Mouse (Mus musculus): ENCODE measurements at regions not wholly inside any gene's neighbourhood (a gene's known extent, or its start where the extent isn't known, plus 50 kb on each side); places are given as distances from the start of the nearest gene placed in this dataset.

DNA sequence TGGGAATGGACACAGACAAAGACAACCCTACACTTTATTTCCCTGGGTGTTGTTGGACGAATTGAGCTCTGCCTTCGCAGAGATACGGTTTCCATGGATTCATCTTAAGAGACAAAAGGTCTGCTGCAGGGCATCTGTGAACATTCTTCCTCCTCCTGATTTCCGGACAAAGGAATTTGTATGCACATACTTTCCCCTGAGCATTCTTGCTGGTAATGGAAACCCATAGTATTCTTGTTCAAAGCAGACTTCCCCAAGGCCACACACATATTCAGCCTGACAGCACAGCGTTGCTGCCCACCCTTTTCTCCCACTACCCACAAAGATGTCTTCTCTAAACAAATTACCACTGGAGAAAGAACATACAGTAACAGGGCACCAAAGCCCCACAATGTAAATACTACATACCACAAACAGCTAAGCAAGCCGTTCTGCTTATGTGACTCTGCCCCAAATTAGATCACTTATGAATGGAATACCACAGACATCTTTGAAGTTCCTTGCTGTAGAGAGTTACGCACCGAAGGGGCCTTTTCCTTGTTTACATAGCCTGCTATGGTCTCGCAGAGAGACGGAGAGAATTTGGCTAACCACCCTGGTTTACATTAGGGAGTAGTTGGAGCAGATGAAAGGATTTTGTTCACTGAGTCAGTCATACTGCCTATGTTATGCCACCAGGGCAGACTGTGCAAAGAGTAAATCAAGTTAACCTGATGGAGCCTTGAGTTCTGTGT, 96.0 kb upstream of the Tas2r134 start:
- 54% methylated on average over 10 of the region's 10 CpGs for WGBS
- Histone ChIP-seq H3K4me1 (ENCODE audit: control insufficient read depth, insufficient read depth, low read length) (peaks cover 5% of the 10 kb centered on the region; the same call in 1 of the 2 replicates), H3K4me3 (ENCODE audit: low read length) (no peak overlapping the region), H3K27me3 (ENCODE audit: control insufficient read depth, insufficient read depth, low read length) (no peaks in the 10 kb centered on the region), H3K27ac (ENCODE audit: low read depth, low read length) (no peak overlapping the region), H3K36me3 (ENCODE audit: control insufficient read depth, insufficient read depth, low read length) (no peaks in the 10 kb centered on the region), H3K9me3 (ENCODE audit: control insufficient read depth, low read length) (no peaks in the 10 kb centered on the region), H3K4me2 (replicated peaks; ENCODE audit: low read depth, low read length) (no peak overlapping the region), H3K9ac (ENCODE audit: low read depth, low read length) (no peak overlapping the region)
- no peak; the same call in 1 of the 2 replicates for ATAC-seq (ENCODE audit: low FRiP score, low TSS enrichment)

DNA sequence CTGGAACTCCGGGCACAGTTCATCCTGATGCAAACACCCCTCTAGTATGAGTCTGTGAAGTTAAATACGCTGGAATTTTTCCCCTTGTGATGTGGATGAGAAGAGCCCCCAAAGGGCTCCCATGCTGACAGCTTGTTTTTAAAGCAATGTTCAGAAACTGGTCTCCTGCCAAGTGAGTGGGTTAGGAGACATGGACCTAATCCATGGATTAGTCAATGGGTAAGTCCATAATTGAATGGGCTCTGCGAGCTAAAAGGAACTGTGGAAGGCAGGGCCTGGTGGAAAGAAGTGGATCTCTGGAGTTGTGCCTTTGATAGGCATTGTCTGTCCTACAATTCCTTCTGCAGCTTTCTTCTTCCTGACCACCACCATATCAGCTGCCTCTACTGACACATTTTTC, 104.5 kb upstream of the Tas2r134 start:
- 87% methylated on average over 3 of the region's 3 CpGs for WGBS

DNA sequence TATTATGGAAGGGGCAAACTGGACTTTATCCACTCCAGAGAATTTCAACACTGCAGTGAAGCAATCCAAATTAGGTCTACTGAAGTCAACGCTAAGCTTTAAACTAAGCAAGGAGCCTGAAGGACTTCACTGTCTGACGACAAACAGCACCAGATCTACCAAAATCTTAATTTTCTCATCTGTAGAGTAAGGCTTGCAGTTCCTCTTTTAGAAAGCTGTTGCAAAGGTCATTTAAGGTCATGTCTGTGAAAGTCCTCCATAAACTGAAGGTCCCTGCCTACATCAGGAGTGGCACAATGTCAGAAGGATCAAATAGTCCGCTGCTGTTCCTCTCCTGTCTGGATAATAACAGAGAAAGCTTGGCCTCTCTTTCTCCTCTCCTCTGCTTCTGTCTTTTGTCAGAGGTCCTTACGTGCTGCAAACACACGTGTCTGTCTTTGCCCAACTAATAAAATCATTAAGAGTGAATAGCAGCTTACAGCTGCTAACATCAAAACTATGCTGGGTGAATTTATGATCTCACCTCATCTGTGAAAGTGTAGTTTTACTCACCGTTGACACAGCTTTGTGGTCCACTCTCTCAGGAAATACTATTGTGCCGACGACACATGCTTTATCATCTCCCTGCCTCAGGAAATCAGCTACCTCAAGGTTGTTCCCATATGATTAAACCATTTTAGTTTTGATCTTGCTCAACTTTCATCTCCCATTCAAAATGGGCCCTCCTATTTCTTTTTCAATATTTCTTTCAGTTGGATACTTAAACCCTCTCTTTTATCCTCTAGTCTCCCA, 117.9 kb upstream of the Tas2r134 start:
- Histone ChIP-seq H3K27me3 (ENCODE audit: control insufficient read depth, insufficient read depth, low read length) (no peaks in the 10 kb centered on the region), H3K4me3 (ENCODE audit: low read length) (no peak overlapping the region), H3K4me2 (replicated peaks; ENCODE audit: low read depth, low read length) (no peak overlapping the region), H3K9me3 (ENCODE audit: control insufficient read depth, low read length) (no peaks in the 10 kb centered on the region), H3K27ac (ENCODE audit: low read depth, low read length) (no peak overlapping the region), H3K9ac (ENCODE audit: low read depth, low read length) (no peak overlapping the region), H3K4me1 (ENCODE audit: control insufficient read depth, insufficient read depth, low read length) (no peaks in the 10 kb centered on the region), H3K36me3 (ENCODE audit: control insufficient read depth, insufficient read depth, low read length) (no peaks in the 10 kb centered on the region)
- ATAC-seq (ENCODE audit: low FRiP score, low TSS enrichment), result no peak
- WGBS, result 52% methylated on average over 8 of the region's 8 CpGs

More for the DNA sequence above, 104.5 kb upstream of the Tas2r134 start:
- Histone ChIP-seq H3K27ac (ENCODE audit: low read depth, low read length) (no peak overlapping the region), H3K4me1 (ENCODE audit: control insufficient read depth, insufficient read depth, low read length) (no peaks in the 10 kb centered on the region), H3K4me2 (replicated peaks; ENCODE audit: low read depth, low read length) (no peak overlapping the region), H3K4me3 (ENCODE audit: low read length) (no peak overlapping the region), H3K36me3 (ENCODE audit: control insufficient read depth, insufficient read depth, low read length) (no peaks in the 10 kb centered on the region), H3K9me3 (ENCODE audit: control insufficient read depth, low read length) (no peaks in the 10 kb centered on the region), H3K9ac (ENCODE audit: low read depth, low read length) (no peak overlapping the region), H3K27me3 (ENCODE audit: control insufficient read depth, insufficient read depth, low read length) (no peaks in the 10 kb centered on the region)
- ATAC-seq (ENCODE audit: low FRiP score, low TSS enrichment), result no peak

DNA sequence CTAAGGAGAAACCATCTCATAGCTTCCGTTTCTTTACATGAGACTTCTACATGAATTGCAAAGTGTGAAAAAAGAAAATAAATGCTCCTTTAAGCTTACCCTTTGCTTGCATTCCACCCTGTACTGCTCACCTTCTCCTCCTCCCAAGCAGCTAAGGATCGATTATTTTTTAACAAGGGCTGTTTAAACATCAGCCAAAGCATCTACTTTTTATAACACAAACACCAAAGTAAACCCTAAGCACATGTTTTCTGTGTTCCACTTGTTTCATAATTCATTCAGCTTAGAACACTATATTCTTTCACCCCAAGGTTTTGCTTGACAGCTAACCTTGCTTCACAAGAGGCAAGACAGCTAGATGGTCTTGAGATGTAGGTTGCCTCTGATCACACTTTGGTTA, 129.4 kb upstream of the Tas2r134 start:
- no peak for ATAC-seq (ENCODE audit: low FRiP score, low TSS enrichment)
- no peaks in the 10 kb centered on the region for H3K36me3 ChIP-seq (ENCODE audit: control insufficient read depth, insufficient read depth, low read length)
- 81% methylated on average over 2 of the region's 2 CpGs for WGBS
- H3K4me2 ChIP-seq (replicated peaks; ENCODE audit: low read depth, low read length), result no peak overlapping the region
- no peak overlapping the region for H3K4me3 ChIP-seq (ENCODE audit: low read length)
- H3K9me3 ChIP-seq (ENCODE audit: control insufficient read depth, low read length), result no peaks in the 10 kb centered on the region
- no peaks in the 10 kb centered on the region for H3K27me3 ChIP-seq (ENCODE audit: control insufficient read depth, insufficient read depth, low read length)
- no peaks in the 10 kb centered on the region for H3K4me1 ChIP-seq (ENCODE audit: control insufficient read depth, insufficient read depth, low read length)
- no peak overlapping the region for H3K27ac ChIP-seq (ENCODE audit: low read depth, low read length)
- H3K9ac ChIP-seq (ENCODE audit: low read depth, low read length), result no peak overlapping the region

DNA sequence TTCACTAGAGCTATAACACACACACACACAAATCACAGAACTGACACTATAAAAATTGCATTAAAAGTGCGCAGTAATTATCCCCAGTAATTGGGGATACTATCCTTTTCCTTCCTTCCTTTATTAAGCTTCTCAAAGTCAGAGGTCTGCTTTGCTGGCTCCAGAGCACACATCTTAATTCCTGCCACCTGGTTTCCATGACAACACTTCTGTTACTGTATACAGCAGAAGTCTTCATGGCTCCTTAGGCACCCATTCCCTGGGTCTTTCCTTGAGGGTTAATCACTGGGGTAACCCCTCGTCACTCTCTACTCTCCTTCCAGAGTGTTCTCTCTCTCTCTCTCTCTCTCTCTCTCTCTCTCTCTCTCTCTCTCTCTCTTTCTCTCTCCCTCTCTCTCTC, 153.6 kb upstream of the Tas2r134 start:
- H3K4me1 ChIP-seq (ENCODE audit: control insufficient read depth, insufficient read depth, low read length), result no peaks in the 10 kb centered on the region
- H3K36me3 ChIP-seq (ENCODE audit: control insufficient read depth, insufficient read depth, low read length), result no peaks in the 10 kb centered on the region
- no peak overlapping the region for H3K4me2 ChIP-seq (replicated peaks; ENCODE audit: low read depth, low read length)
- 70% methylated on average over 2 of the region's 2 CpGs for WGBS
- H3K27me3 ChIP-seq (ENCODE audit: control insufficient read depth, insufficient read depth, low read length), result no peaks in the 10 kb centered on the region
- no peak overlapping the region for H3K4me3 ChIP-seq (ENCODE audit: low read length)
- ATAC-seq (ENCODE audit: low FRiP score, low TSS enrichment), result no peak
- H3K9me3 ChIP-seq (ENCODE audit: control insufficient read depth, low read length), result no peaks in the 10 kb centered on the region
- no peak overlapping the region for H3K27ac ChIP-seq (ENCODE audit: low read depth, low read length)
- no peak overlapping the region for H3K9ac ChIP-seq (ENCODE audit: low read depth, low read length)

DNA sequence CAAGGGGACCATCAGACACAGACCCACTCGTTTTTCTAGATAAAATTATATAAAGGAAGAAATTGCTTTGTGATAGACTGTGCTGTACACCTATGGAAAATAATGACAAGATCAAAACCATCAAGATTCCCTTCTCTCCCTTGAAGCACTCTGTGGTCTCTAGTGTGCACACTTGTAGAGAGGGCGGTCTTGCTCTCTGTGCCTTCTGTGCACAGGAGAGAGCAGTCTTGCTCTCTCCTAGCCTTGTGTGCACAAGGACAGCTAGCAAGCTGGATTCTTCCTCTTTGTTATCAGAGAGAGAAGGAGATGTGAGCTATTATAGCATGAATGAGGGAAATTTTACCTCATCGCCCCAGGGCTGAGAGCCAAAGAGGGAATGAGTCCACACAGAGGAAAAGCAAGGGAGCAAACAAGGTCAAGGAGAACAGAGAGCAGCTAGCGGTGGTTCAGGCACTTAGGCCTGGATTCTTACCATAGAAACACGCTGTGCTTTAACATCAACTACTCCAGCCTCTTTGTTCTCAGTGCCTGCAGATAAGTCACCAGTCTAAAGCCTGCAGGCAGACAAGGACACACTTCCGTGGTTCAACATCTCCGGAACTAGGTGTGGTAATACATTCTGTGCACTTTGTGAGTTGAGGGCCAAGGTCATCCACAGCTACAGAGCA, 160.2 kb upstream of the Tas2r134 start:
- Histone ChIP-seq H3K4me2 (replicated peaks; ENCODE audit: low read depth, low read length) (no peak overlapping the region), H3K4me3 (ENCODE audit: low read length) (no peak overlapping the region), H3K27ac (ENCODE audit: low read depth, low read length) (no peak overlapping the region), H3K4me1 (ENCODE audit: control insufficient read depth, insufficient read depth, low read length) (no peaks in the 10 kb centered on the region), H3K27me3 (ENCODE audit: control insufficient read depth, insufficient read depth, low read length) (no peaks in the 10 kb centered on the region), H3K9ac (ENCODE audit: low read depth, low read length) (no peak overlapping the region), H3K9me3 (ENCODE audit: control insufficient read depth, low read length) (no peaks in the 10 kb centered on the region), H3K36me3 (ENCODE audit: control insufficient read depth, insufficient read depth, low read length) (no peaks in the 10 kb centered on the region)
- ATAC-seq (ENCODE audit: low FRiP score, low TSS enrichment), result no peak
- 78% methylated on average over 7 of the region's 7 CpGs for WGBS

DNA sequence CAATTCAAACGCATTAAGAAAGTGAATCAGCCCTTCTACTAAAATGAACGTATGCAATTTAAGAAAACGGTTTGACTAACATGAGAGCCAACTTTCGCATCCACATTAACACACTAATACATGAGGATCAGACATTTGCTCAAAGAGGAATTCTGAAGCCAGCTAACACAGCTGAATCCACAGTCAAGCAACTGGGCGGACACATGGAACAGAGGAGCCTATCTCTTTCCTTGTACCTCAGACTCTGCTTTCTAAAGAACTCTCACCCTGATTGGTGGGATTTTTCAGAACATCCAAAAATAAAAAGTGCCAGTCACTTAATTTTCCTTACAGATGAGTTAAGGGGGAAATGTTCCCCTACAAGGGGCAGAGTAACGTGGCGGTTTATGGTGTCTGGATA, 161.3 kb upstream of the Tas2r134 start:
- WGBS, result 93% methylated on average over 7 of the region's 7 CpGs
- Histone ChIP-seq H3K4me2 (replicated peaks; ENCODE audit: low read depth, low read length) (no peak overlapping the region), H3K27ac (ENCODE audit: low read depth, low read length) (no peak overlapping the region), H3K4me3 (ENCODE audit: low read length) (no peak overlapping the region), H3K4me1 (ENCODE audit: control insufficient read depth, insufficient read depth, low read length) (no peaks in the 10 kb centered on the region), H3K27me3 (ENCODE audit: control insufficient read depth, insufficient read depth, low read length) (no peaks in the 10 kb centered on the region), H3K9ac (ENCODE audit: low read depth, low read length) (no peak overlapping the region), H3K9me3 (ENCODE audit: control insufficient read depth, low read length) (no peaks in the 10 kb centered on the region), H3K36me3 (ENCODE audit: control insufficient read depth, insufficient read depth, low read length) (no peaks in the 10 kb centered on the region)
- ATAC-seq (ENCODE audit: low FRiP score, low TSS enrichment), result no peak

DNA sequence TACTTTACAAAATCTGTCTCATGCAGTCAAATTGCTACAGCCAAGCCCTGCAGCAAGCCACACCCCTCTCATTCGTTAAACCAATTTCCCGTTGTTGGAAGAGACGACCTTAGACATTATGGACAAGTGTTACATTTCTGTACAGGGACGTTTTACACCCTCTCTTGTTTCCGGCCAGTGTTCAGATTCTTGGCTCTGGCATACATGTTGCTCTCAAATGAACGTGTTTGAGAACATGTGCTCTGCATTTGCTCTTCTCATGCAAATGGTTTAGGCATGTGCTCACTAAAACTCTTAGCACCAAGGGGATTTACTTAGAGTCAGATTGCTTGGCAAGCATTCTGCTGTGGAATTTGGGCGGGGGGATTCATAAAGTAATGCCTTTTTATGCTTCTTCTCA, 161.7 kb upstream of the Tas2r134 start:
- Histone ChIP-seq H3K36me3 (ENCODE audit: control insufficient read depth, insufficient read depth, low read length) (no peaks in the 10 kb centered on the region), H3K9me3 (ENCODE audit: control insufficient read depth, low read length) (no peaks in the 10 kb centered on the region), H3K4me3 (ENCODE audit: low read length) (no peak overlapping the region), H3K4me2 (replicated peaks; ENCODE audit: low read depth, low read length) (no peak overlapping the region), H3K27me3 (ENCODE audit: control insufficient read depth, insufficient read depth, low read length) (no peaks in the 10 kb centered on the region), H3K9ac (ENCODE audit: low read depth, low read length) (no peak overlapping the region), H3K27ac (ENCODE audit: low read depth, low read length) (no peak overlapping the region), H3K4me1 (ENCODE audit: control insufficient read depth, insufficient read depth, low read length) (no peaks in the 10 kb centered on the region)
- 67% methylated on average over 7 of the region's 7 CpGs for WGBS
- ATAC-seq (ENCODE audit: low FRiP score, low TSS enrichment), result no peak

DNA sequence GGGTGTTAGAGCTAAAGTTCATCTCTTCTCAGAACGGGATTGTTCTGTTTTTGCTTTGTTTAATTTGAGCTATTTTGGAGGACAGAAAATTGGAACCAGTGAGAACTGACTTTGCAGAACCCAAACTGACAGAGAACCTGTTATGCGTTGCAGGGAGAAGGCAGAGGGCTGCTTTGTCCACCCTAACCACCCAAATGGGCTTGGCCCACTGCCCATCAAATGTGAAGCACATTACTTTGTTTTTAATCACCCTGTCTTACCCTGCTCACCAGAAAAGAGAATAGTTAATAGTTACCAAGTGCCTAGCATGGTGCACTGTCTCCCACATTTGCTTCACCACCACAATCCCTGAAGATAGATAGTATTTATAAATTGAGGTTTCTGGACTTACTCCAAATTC, 163.0 kb upstream of the Tas2r134 start:
- Histone ChIP-seq H3K9me3 (ENCODE audit: control insufficient read depth, low read length) (no peaks in the 10 kb centered on the region), H3K4me2 (replicated peaks; ENCODE audit: low read depth, low read length) (no peak overlapping the region), H3K27ac (ENCODE audit: low read depth, low read length) (no peak overlapping the region), H3K4me3 (ENCODE audit: low read length) (no peak overlapping the region), H3K36me3 (ENCODE audit: control insufficient read depth, insufficient read depth, low read length) (no peaks in the 10 kb centered on the region), H3K27me3 (ENCODE audit: control insufficient read depth, insufficient read depth, low read length) (no peaks in the 10 kb centered on the region), H3K4me1 (ENCODE audit: control insufficient read depth, insufficient read depth, low read length) (no peaks in the 10 kb centered on the region), H3K9ac (ENCODE audit: low read depth, low read length) (no peak overlapping the region)
- ATAC-seq (ENCODE audit: low FRiP score, low TSS enrichment), result no peak
- 81% methylated on average over 2 of the region's 2 CpGs for WGBS
